Mouse (Mus musculus): ENCODE data around the gene Trio. TPM values are rescaled to one million over a fixed set of nuclear protein-coding genes. Genes with fewer than 3 reads are reported as not detected.

Trio gene
- total and polyA plus RNA-seq, 2 experiments from 2014 or later, result 19.9 to 197 TPM

DNA sequence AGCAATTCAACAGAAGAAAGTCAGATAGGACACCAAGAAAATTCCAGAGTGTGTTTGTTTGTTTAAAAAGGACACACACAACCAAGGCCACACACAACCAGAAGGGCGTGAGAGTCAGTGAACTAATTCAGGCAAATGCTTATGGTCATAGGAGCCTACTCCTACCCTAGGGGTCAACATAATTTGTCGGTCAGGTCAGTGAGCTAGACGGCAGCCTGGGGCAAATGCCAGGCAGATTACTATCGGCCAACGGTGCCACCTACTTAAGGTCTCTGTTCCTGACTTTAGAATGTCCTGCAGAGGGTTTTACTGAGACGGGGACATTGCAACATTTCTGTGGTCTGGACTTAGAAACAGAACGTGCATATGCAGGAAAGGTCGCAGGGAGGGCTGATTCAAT lies 276.9 kb downstream of the Trio start:
- ATAC-seq, result no peak
- Histone ChIP-seq H3K9ac (replicated peaks; ENCODE audit: low read length) (no peak overlapping the region), H3K36me3 (ENCODE audit: insufficient read depth, low read length) (peaks cover 75% of the 10 kb centered on the region), H3K27me3 (ENCODE audit: insufficient read depth, low read length) (no peaks in the 10 kb centered on the region), H3K27ac (no peak overlapping the region), H3K4me2 (ENCODE audit: low read depth, low read length) (no peak overlapping the region), H3K4me1 (ENCODE audit: insufficient read depth, low read length) (no peaks in the 10 kb centered on the region), H3K4me3 (ENCODE audit: low read length) (no peak overlapping the region), H3K9me3 (ENCODE audit: low read length) (no peaks in the 10 kb centered on the region)
- 86% methylated on average over 8 of the region's 8 CpGs for WGBS
- no peak for DNase-seq (ENCODE audit: low spot score)
- TF ChIP-seq CTCF (IDR thresholded peaks at IDR 0.05; ENCODE audit: low read depth), result no peak

DNA sequence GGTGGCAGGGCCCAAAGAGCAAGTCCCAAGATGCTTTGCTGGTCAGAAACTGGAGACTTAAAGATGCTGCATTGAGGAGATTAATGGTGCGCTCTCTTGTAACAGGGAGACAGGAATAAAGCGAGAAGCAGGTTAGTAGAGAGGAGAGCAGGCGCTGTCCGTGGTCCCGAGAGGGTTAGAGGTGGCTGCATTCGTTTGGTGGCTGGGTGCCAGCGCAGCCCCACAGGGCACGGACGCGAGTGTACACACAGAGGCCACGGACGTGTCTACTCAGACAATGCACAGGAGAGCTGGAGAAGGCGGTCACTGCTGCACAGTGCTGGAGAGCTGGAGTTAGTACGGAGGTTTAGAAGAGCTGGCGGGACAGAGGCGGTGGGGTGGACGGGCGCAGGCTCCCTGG lies 278.1 kb downstream of the Trio start:
- Histone ChIP-seq H3K27ac (no peak overlapping the region), H3K27me3 (ENCODE audit: insufficient read depth, low read length) (no peaks in the 10 kb centered on the region), H3K4me3 (ENCODE audit: low read length) (no peak overlapping the region), H3K4me1 (ENCODE audit: insufficient read depth, low read length) (no peaks in the 10 kb centered on the region), H3K9ac (replicated peaks; ENCODE audit: low read length) (no peak overlapping the region), H3K4me2 (ENCODE audit: low read depth, low read length) (no peak overlapping the region), H3K36me3 (ENCODE audit: insufficient read depth, low read length) (peaks cover 85% of the 10 kb centered on the region), H3K9me3 (ENCODE audit: low read length) (no peaks in the 10 kb centered on the region)
- no peak for TF ChIP-seq CTCF (IDR thresholded peaks at IDR 0.05; ENCODE audit: low read depth)
- 88% methylated on average over 18 of the region's 18 CpGs for WGBS
- no peak for ATAC-seq
- no peak for DNase-seq (ENCODE audit: low spot score)

DNA sequence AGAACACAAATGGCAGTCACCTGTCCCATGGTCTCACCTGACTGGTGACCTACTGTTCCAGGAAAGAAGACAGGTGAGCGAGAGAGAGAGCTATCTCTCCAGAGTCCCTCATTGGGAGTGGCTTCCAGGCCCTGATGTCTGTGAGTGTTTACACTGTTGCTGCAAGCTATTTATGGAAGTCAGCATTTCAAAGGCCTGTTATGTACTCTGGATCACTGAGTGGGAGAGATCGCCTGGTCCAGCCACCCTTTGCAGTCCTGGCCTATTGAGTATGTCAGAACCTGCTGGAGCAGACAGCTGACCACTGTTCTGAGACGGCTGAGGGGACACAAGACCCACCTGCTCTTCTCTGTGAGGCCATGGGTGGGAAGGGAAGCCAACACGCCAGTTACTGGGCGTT lies 280.7 kb downstream of the Trio start:
- no peak for ATAC-seq
- H3K4me2 ChIP-seq (ENCODE audit: low read depth, low read length), result no peak overlapping the region
- H3K27me3 ChIP-seq (ENCODE audit: insufficient read depth, low read length), result no peaks in the 10 kb centered on the region
- no peak for TF ChIP-seq CTCF (IDR thresholded peaks at IDR 0.05; ENCODE audit: low read depth)
- H3K9me3 ChIP-seq (ENCODE audit: low read length), result no peaks in the 10 kb centered on the region
- H3K4me3 ChIP-seq (ENCODE audit: low read length), result no peak overlapping the region
- H3K4me1 ChIP-seq (ENCODE audit: insufficient read depth, low read length), result no peaks in the 10 kb centered on the region
- no peak overlapping the region for H3K9ac ChIP-seq (replicated peaks; ENCODE audit: low read length)
- H3K27ac ChIP-seq, result no peak overlapping the region
- WGBS, result 85% methylated on average over 5 of the region's 5 CpGs
- no peak for DNase-seq (ENCODE audit: low spot score)
- H3K36me3 ChIP-seq (ENCODE audit: insufficient read depth, low read length), result peaks cover 79% of the 10 kb centered on the region

DNA sequence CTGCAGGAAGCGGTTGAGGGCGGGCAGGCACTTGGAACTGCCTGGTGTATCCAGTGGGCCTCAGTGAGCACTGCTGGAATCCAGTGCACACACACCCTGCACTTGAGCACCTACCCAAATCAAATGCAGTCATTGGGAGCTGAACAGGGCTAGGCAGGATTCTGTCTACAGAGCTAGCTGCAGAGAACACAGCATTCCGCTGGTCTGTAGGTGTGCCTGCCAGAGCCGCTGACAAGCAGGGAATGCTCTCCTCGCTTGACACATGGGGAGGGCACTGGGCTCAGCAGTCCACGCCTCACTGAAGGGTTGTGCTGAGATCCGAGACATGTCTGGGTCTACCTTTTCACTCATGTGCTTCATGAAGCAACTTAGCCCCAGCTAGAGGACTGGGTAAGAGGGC lies 285.6 kb downstream of the Trio start:
- WGBS, result 92% methylated on average over 7 of the region's 7 CpGs
- TF ChIP-seq CTCF (IDR thresholded peaks at IDR 0.05; ENCODE audit: low read depth), result no peak
- DNase-seq (ENCODE audit: low spot score) (no peak), ATAC-seq (0 out of 2 replicates have a peak, but pooled peaks have one; percentile 10)
- Histone ChIP-seq H3K4me1 (ENCODE audit: insufficient read depth, low read length) (no peaks in the 10 kb centered on the region), H3K4me3 (ENCODE audit: low read length) (no peak overlapping the region), H3K9me3 (ENCODE audit: low read length) (no peaks in the 10 kb centered on the region), H3K27ac (no peak overlapping the region), H3K36me3 (ENCODE audit: insufficient read depth, low read length) (peaks cover 56% of the 10 kb centered on the region), H3K27me3 (ENCODE audit: insufficient read depth, low read length) (no peaks in the 10 kb centered on the region), H3K4me2 (ENCODE audit: low read depth, low read length) (no peak overlapping the region), H3K9ac (replicated peaks; ENCODE audit: low read length) (no peak overlapping the region)

DNA sequence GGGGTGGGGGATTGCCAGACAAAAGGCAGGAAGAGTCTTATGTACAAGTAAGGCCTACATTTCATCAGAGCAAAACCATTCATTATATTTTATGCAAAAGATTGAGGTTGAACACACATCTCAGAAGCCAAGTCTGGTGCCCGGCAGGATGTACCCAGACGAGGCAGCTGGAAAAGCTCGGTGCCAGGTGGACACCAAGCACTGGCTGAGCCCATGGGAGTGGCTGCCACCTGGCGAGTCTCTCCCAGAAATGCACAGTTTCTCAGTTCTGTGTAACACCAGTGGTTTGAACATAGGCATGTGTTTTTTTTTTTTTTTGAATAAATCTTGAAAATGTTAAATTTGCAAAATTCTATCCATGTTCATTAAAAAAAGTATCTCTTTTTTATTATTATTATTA lies 293.8 kb downstream of the Trio start:
- Histone ChIP-seq H3K9me3 (ENCODE audit: low read length) (no peaks in the 10 kb centered on the region), H3K27ac (no peak overlapping the region), H3K36me3 (ENCODE audit: insufficient read depth, low read length) (peaks cover 47% of the 10 kb centered on the region), H3K4me3 (ENCODE audit: low read length) (no peak overlapping the region), H3K4me2 (ENCODE audit: low read depth, low read length) (no peak overlapping the region), H3K9ac (replicated peaks; ENCODE audit: low read length) (no peak overlapping the region), H3K27me3 (ENCODE audit: insufficient read depth, low read length) (no peaks in the 10 kb centered on the region), H3K4me1 (ENCODE audit: insufficient read depth, low read length) (no peaks in the 10 kb centered on the region)
- WGBS, result 75% methylated on average over 4 of the region's 4 CpGs
- ATAC-seq (no peak), DNase-seq (ENCODE audit: low spot score) (no peak)
- no peak for TF ChIP-seq CTCF (IDR thresholded peaks at IDR 0.05; ENCODE audit: low read depth)

DNA sequence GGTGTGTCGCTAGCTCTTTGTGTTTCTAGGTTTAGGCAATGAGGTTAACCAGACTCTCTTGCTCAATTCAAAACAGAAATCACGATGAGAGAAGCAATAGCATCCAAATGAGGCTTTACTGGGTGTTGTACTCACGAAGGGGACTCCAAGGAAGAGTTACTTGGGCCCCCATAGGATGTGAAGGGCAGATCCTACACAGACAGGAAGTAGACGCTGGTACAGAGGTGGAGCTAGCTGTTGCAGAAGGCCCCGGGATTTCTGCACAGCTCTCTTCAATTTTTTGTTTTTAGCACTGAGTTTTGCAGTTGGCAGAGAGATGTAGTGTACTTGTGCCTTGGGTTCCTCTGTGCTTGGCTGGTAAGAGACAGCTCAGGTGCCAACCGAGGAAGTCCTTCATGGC lies 299.4 kb downstream of the Trio start:
- Histone ChIP-seq H3K27me3 (ENCODE audit: insufficient read depth, low read length) (no peaks in the 10 kb centered on the region), H3K9me3 (ENCODE audit: low read length) (0 out of 2 replicates have a peak, but pooled peaks cover 4% of the 10 kb centered on the region), H3K4me3 (ENCODE audit: low read length) (no peak overlapping the region), H3K4me1 (ENCODE audit: insufficient read depth, low read length) (no peaks in the 10 kb centered on the region), H3K9ac (replicated peaks; ENCODE audit: low read length) (no peak overlapping the region), H3K36me3 (ENCODE audit: insufficient read depth, low read length) (no peaks in the 10 kb centered on the region), H3K27ac (no peak overlapping the region), H3K4me2 (ENCODE audit: low read depth, low read length) (no peak overlapping the region)
- TF ChIP-seq CTCF (IDR thresholded peaks at IDR 0.05; ENCODE audit: low read depth), result no peak
- no peak for ATAC-seq
- WGBS, result 86% methylated on average over 6 of the region's 6 CpGs
- no peak for DNase-seq (ENCODE audit: low spot score)

DNA sequence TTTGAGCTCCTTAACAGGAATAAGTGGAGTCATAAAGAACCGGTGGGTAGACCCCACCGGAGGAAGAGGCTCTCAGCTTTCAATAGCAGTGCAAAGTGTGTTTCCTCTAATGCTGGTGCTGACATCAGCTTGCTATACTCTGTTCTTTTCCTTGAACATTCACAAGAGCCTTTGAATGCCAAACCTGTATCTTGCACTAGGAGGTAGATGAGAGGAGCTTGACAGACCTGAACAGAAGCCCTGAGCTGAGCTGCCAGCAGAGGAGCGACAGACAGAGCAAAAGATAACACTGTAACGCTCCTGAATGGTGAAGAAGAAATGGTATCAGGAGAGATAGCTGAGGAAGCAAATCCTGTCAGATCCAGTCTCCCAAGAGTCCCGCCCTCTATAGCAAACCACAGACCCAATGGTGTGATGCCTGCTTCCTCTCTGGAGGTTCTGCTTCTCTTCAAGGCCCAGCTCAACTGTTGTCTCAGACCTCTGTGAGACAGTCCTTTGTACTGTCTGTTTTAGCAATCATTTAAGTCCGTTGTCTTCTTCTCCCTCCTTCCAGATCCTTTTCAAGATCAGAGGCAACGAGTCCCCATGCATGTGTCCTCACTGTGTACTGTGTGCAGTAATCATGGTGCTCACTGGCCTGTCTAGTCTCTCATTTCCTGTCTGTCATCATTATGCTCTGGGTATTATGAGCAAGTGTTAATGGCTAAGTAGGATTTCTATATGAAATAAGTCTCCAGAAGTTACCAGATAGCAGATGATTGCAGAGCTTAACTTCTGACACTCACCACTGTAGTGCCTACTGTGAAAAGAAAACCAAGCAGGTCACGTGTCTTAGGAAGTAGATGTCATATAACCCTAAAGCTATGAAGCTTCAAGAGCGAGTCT lies 300.6 kb downstream of the Trio start:
- 0 out of 2 replicates have a peak, but pooled peaks cover 4% of the 10 kb centered on the region for H3K9me3 ChIP-seq (ENCODE audit: low read length)
- DNase-seq (ENCODE audit: low spot score), result no peak
- H3K27ac ChIP-seq, result 0 out of 2 replicates have a peak overlapping the region, but pooled peaks have one; percentile 27
- no peak for ATAC-seq
- no peaks in the 10 kb centered on the region for H3K27me3 ChIP-seq (ENCODE audit: insufficient read depth, low read length)
- no peak overlapping the region for H3K4me3 ChIP-seq (ENCODE audit: low read length)
- TF ChIP-seq CTCF (IDR thresholded peaks at IDR 0.05; ENCODE audit: low read depth), result no peak
- no peaks in the 10 kb centered on the region for H3K4me1 ChIP-seq (ENCODE audit: insufficient read depth, low read length)
- no peaks in the 10 kb centered on the region for H3K36me3 ChIP-seq (ENCODE audit: insufficient read depth, low read length)
- WGBS, result 81% methylated on average over 9 of the region's 9 CpGs
- no peak overlapping the region for H3K9ac ChIP-seq (replicated peaks; ENCODE audit: low read length)
- no peak overlapping the region for H3K4me2 ChIP-seq (ENCODE audit: low read depth, low read length)

All from hindbrain, postnatal 0 days (tissue).